Mouse (Mus musculus) MEL (cell line): ENCODE results near the gene Slc22a5. TPM values are rescaled to one million over a fixed set of nuclear protein-coding genes. Genes with fewer than 3 reads are reported as not detected.

ENCODE experiments used
- DNase-seq: peaks from one replicate; pipeline ENCODE4 v3.0.0; 2011; ENCODE audit warnings: low read depth, low spot score
- H3K27ac ChIP-seq: 2 replicates; pipeline ENCODE4 v1.5.1; 2012; ENCODE audit warnings: low read depth, mild to moderate bottlenecking, control low read depth, low read length, moderate library complexity; ENCODE audit not compliant: control insufficient read depth
- H3K27me3 ChIP-seq, 2 experiments: fragments of 150-350 bp in 1 of 2; sonication (generic) in 1 of 2; 2 replicates each; pipeline ENCODE4 v1.6.1; 2012; ENCODE audit warnings: low read length in 2 of 2, mild to moderate bottlenecking in 2 of 2, improper control_type of control experiment in 1 of 2, moderate library complexity in 1 of 2; ENCODE audit not compliant: insufficient read depth in 2 of 2, control insufficient read depth in 1 of 2
- H3K36me3 ChIP-seq, 2 experiments: 2 replicates each; pipeline ENCODE4 v1.6.1; 2012 to 2014; ENCODE audit warnings: low read length in 2 of 2, improper control_type of control experiment in 1 of 2, inconsistent platforms in 1 of 2, mild to moderate bottlenecking in 1 of 2; ENCODE audit not compliant: insufficient read depth in 2 of 2, control insufficient read depth in 1 of 2
- H3K4me1 ChIP-seq, 2 experiments: fragments of 150-350 bp in 1 of 2; sonication (generic) in 1 of 2; 2 replicates each; pipeline ENCODE4 v1.6.1; 2012; ENCODE audit warnings: low read length in 2 of 2, improper control_type of control experiment in 1 of 2, mild to moderate bottlenecking in 1 of 2; ENCODE audit not compliant: insufficient read depth in 2 of 2, control insufficient read depth in 1 of 2
- H3K4me3 ChIP-seq, 2 experiments: fragments of 150-350 bp in 1 of 2; sonication (generic) in 1 of 2; 2 replicates each; pipeline ENCODE4 v1.5.1; 2012; ENCODE audit warnings: low read depth in 2 of 2, low read length in 2 of 2, mild to moderate bottlenecking in 2 of 2, moderate library complexity in 2 of 2, control low read depth in 1 of 2, improper control_type of control experiment in 1 of 2; ENCODE audit not compliant: control insufficient read depth in 1 of 2, insufficient read depth in 1 of 2
- H3K79me2 ChIP-seq: 2 replicates; pipeline ENCODE4 v1.6.1; 2012; ENCODE audit warnings: mild to moderate bottlenecking, low read length, moderate library complexity; ENCODE audit not compliant: control insufficient read depth, poor library complexity, insufficient read depth
- H3K9ac ChIP-seq: 2 replicates; pipeline ENCODE4 v1.6.1; 2012; ENCODE audit warnings: low read depth, mild to moderate bottlenecking, control low read depth, low read length, moderate library complexity; ENCODE audit not compliant: control insufficient read depth, poor library complexity, severe bottlenecking
- H3K9me3 ChIP-seq: fragments of 150-350 bp; sonication (generic); replicated peaks from 2 replicates; pipeline ENCODE4 v1.6.1; 2012; ENCODE audit warnings: mild to moderate bottlenecking, low read length, improper control_type of control experiment, moderate library complexity; ENCODE audit not compliant: insufficient read depth
- BHLHE40 ChIP-seq: IDR thresholded peaks from 2 replicates; pipeline ENCODE4 v1.6.1; 2012; ENCODE audit warnings: low read depth, mild to moderate bottlenecking, inconsistent platforms, low read length, improper control_type of control experiment, borderline replicate concordance
- CTCF ChIP-seq, 3 experiments: IDR thresholded peaks in 2 of 3; conservative IDR thresholded peaks in 1 of 3; 2 replicates each; pipeline ENCODE4 v1.5.1; 2011 to 2012; ENCODE audit warnings: low read length in 3 of 3, low read depth in 2 of 3, mild to moderate bottlenecking in 2 of 3, improper control_type of control experiment in 1 of 3, inconsistent platforms in 1 of 3, mixed read lengths in 1 of 3, moderate library complexity in 1 of 3; ENCODE audit not compliant: control insufficient read depth in 1 of 3, insufficient read depth in 1 of 3, poor library complexity in 1 of 3, severe bottlenecking in 1 of 3
- E2F4 ChIP-seq: IDR thresholded peaks from 2 replicates; pipeline ENCODE4 v1.6.1; 2011; ENCODE audit warnings: low read depth, low read length, improper control_type of control experiment, borderline replicate concordance
- JUND ChIP-seq: IDR thresholded peaks from 2 replicates; pipeline ENCODE4 v1.6.1; 2011; ENCODE audit warnings: low read depth, mild to moderate bottlenecking, improper control_type of control experiment, low read length
- MAFK ChIP-seq: IDR thresholded peaks from 2 replicates; pipeline ENCODE4 v1.6.1; 2011; ENCODE audit warnings: low read depth, mild to moderate bottlenecking, low read length, improper control_type of control experiment, borderline replicate concordance
- MAX ChIP-seq: IDR thresholded peaks from 2 replicates; pipeline ENCODE4 v1.6.1; 2011; ENCODE audit warnings: low read length, improper control_type of control experiment
- MXI1 ChIP-seq: IDR thresholded peaks from 2 replicates; pipeline ENCODE4 v1.6.1; 2011; ENCODE audit warnings: mild to moderate bottlenecking, low read depth, low read length, improper control_type of control experiment
- MYC ChIP-seq: IDR thresholded peaks from 2 replicates; pipeline ENCODE4 v1.6.1; 2011; ENCODE audit warnings: low read depth, mild to moderate bottlenecking, low read length, improper control_type of control experiment, moderate library complexity
- NRF1 ChIP-seq: IDR thresholded peaks from 2 replicates; pipeline ENCODE4 v1.6.1; 2014; ENCODE audit warnings: low read depth, mild to moderate bottlenecking, inconsistent platforms, low read length, improper control_type of control experiment, moderate library complexity; ENCODE audit not compliant: poor library complexity, insufficient read depth, severe bottlenecking
- POLR2A ChIP-seq, 2 experiments: IDR thresholded peaks; 2 replicates each; pipeline ENCODE4 v1.6.1; 2011 to 2012; ENCODE audit warnings: low read length in 2 of 2, mild to moderate bottlenecking in 2 of 2, control low read depth in 1 of 2, improper control_type of control experiment in 1 of 2, low read depth in 1 of 2, moderate library complexity in 1 of 2; ENCODE audit not compliant: control insufficient read depth in 1 of 2, insufficient read depth in 1 of 2, poor library complexity in 1 of 2
- POLR2AphosphoS2 ChIP-seq: IDR thresholded peaks from 2 replicates; pipeline ENCODE4 v1.6.1; 2011; ENCODE audit warnings: low read length, improper control_type of control experiment
- POLR2AphosphoS5 ChIP-seq: IDR thresholded peaks from 2 replicates; pipeline ENCODE4 v1.6.1; 2012; ENCODE audit warnings: low read depth, borderline replicate concordance, mild to moderate bottlenecking, inconsistent platforms, low read length, moderate library complexity, mixed read lengths
- RAD21 ChIP-seq: IDR thresholded peaks from 2 replicates; pipeline ENCODE4 v1.6.1; 2011; ENCODE audit warnings: mild to moderate bottlenecking, low read depth, low read length, improper control_type of control experiment
- SIN3A ChIP-seq: IDR thresholded peaks from 2 replicates; pipeline ENCODE4 v1.6.1; 2012; ENCODE audit warnings: low read length, improper control_type of control experiment, inconsistent platforms
- TBP ChIP-seq: IDR thresholded peaks from 2 replicates; pipeline ENCODE4 v1.8.0; 2011; ENCODE audit warnings: low read depth, low read length, improper control_type of control experiment
- polyA plus RNA-seq, 2 experiments: library from polyadenylated mRNA; stranded (reverse) in 1 of 2; unstranded in 1 of 2; fragments of >175 nt in 1 of 2; fragments of >200 nt in 1 of 2; gene quantifications; 2 replicates each; pipeline versions ENCODE4 v1.2.1 to v1.2.4; 2012; ENCODE audit warnings: low replicate concordance in 2 of 2, low read depth in 1 of 2; ENCODE audit not compliant: insufficient read length in 2 of 2, insufficient read depth in 1 of 2, missing spikeins in 1 of 2
- total RNA-seq: library from RNA; depleted of rRNA; stranded (reverse); fragments of 300-350 nt; gene quantifications from 2 replicates; pipeline ENCODE4 v1.2.3, GENCODE M21; 2012

Gene Slc22a5
- total and polyA plus RNA-seq, 3 experiments: 11.8 to 12.5 TPM; not detected in 1

DNA sequence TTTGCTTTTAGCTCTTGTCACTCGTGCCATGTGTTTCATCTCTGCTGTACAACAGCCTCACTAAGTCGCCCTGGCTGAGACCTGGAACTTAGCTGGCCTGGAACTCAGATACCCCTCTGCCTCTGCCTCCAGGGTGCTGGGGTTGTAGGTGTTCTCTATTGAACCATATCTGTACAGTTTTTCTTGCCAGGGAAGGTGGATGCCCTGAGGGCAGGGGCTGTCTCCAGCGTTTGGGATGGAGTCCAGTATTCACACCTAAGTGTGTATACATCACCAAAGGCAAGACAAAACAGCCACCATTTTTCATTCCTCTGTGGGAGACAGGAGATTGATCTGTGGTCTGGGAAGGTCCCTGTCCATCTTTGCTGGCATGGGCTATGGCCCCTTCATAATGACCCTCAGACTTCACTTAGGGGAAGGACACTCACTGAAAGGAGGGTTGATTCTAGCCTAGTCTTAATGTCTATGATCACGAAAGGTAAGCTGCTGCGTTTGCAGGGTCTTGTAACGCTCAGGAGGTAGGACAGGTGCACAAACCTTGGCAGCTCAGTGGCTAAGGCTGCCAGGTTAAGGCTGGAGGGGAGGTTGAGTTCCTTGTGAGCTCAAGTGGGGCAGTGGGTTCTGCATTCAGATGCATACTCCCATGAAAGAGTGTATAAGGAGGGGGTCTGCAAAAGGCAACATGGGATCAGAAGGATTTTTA is 33.3 kb downstream of the Slc22a5 start:
- Histone ChIP-seq H3K27ac (no peak overlapping the region), H3K9me3 (no peaks in the 10 kb centered on the region), H3K9ac (0 out of 2 replicates have a peak overlapping the region, but pooled peaks have one; percentile 63), H3K27me3 (no peaks in the 10 kb centered on the region), H3K79me2 (no peaks in the 10 kb centered on the region), H3K4me3 (peak overlapping the region; percentile 66 to 94), H3K36me3 (no peaks in the 10 kb centered on the region; a peak in 2 of 4 replicates), H3K4me1 (peaks cover 11% of the 10 kb centered on the region in 2 experiments)
- peak; percentile 25 for DNase-seq
- TF ChIP-seq POLR2AphosphoS5: no peak
- TF ChIP-seq POLR2A (IDR thresholded peaks at IDR 0.05; ENCODE audit: control insufficient read depth in 1 of 2, insufficient read depth in 1 of 2, low read depth in 1 of 2, low read length in 2 of 2, poor library complexity in 1 of 2): no peak
- TF ChIP-seq SIN3A: peak; percentile 4; the same call in 1 of the 2 replicates
- TF ChIP-seq MYC: no peak
- no peak for TF ChIP-seq BHLHE40
- TF ChIP-seq MAX: 0 out of 2 replicates have a peak, but pooled peaks have one; percentile 2
- TF ChIP-seq MAFK: no peak

DNA sequence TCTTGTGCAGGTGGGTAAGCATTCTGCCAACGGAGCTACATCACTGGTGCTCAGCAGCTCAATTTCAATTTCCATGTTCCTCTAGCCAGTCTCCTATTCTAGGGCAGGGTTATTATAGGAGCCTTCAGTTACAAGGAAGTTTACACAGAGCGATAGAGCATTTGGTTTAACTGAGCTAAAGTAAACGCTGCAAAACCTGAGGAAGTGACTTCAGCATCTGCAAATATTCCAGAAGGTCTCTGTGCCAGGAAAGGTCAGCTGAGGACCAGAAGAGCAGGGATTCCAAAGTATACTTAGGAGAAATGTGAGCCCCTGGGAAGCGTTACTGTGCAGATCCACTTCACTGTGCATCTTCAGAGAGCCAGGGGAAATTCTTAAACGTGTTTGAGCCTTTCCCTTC is 37.8 kb downstream of the Slc22a5 start:
- Histone ChIP-seq H3K27ac (no peak overlapping the region), H3K4me1 (peaks cover 11 to 14% of the 10 kb centered on the region in 2 experiments), H3K36me3 (no peaks in the 10 kb centered on the region; a peak in 1 of 4 replicates), H3K9ac (no peak overlapping the region), H3K27me3 (no peaks in the 10 kb centered on the region; a peak in 1 of 4 replicates), H3K9me3 (no peaks in the 10 kb centered on the region), H3K4me3 (no peak overlapping the region), H3K79me2 (no peaks in the 10 kb centered on the region)
- DNase-seq: no peak
- TF ChIP-seq SIN3A (no peak), TBP (no peak), CTCF (IDR thresholded peaks at IDR 0.05 in 2 of 3, conservative IDR thresholded peaks at IDR 0.05 in 1 of 3; ENCODE audit: control insufficient read depth in 1 of 3, insufficient read depth in 1 of 3, low read depth in 2 of 3, low read length in 3 of 3, poor library complexity in 1 of 3, severe bottlenecking in 1 of 3) (no peak), MXI1 (no peak), JUND (no peak), E2F4 (no peak), MAFK (no peak), RAD21 (no peak), POLR2AphosphoS2 (no peak)

DNA sequence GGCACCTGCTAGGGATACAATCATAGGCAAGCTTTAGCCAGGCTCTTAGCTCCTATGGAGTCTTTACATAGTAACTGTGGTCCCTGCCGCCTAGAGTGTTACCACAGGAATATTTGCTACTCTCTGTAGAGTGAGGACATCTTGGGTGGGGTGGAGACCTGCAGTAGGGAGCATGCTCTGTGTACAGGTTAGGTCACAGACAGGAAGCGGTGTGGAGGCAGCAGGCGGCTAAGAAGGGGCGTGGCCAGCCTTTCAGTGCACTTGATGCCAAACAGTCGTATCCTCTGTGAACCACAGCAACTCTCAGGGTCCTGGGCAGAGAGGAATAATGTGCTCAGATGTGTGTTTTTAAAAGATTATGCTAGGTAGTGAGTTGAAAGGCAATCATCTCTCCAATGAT is 39.7 kb downstream of the Slc22a5 start:
- peak; percentile 35 for DNase-seq
- H3K79me2 ChIP-seq: no peaks in the 10 kb centered on the region
- 0 out of 2 replicates have a peak, but pooled peaks have one; percentile 18 for TF ChIP-seq NRF1
- no peak for TF ChIP-seq MAFK
- no peak overlapping the region for H3K9ac ChIP-seq
- peaks cover 0 to 6% of the 10 kb centered on the region in 2 experiments; a peak in 1 of 4 replicates for H3K4me1 ChIP-seq
- H3K4me3 ChIP-seq: no peak overlapping the region
- H3K27me3 ChIP-seq: no peaks in the 10 kb centered on the region; a peak in 1 of 4 replicates
- H3K27ac ChIP-seq: no peak overlapping the region
- no peaks in the 10 kb centered on the region for H3K9me3 ChIP-seq
- no peaks in the 10 kb centered on the region for H3K36me3 ChIP-seq
